Mouse (Mus musculus) layer of hippocampus, adult 11-12 months (tissue): ENCODE data around the gene Adssl1.

Source experiments
- DNase-seq: peaks from one replicate; pipeline ENCODE4 v3.0.0; 2022; ENCODE audit warnings: low spot score

Adssl1 gene

GRCm38 (mm10) chr12:112623742-112624141, 3.9 kb downstream of the Adssl1 start:
- DNase-seq: peak; percentile 66

GRCm38 (mm10) chr12:112625700-112626099, 5.9 kb downstream of the Adssl1 start:
- DNase-seq: no peak

GRCm38 (mm10) chr12:112626455-112626854, 6.6 kb downstream of the Adssl1 start:
- no peak for DNase-seq

- no peak for DNase-seq
Measured at GRCm38 (mm10) chr12:112627097-112627881, 7.4 kb downstream of the Adssl1 start.

- no peak for DNase-seq
Measured at GRCm38 (mm10) chr12:112628197-112628596, 8.4 kb downstream of the Adssl1 start.

DNA sequence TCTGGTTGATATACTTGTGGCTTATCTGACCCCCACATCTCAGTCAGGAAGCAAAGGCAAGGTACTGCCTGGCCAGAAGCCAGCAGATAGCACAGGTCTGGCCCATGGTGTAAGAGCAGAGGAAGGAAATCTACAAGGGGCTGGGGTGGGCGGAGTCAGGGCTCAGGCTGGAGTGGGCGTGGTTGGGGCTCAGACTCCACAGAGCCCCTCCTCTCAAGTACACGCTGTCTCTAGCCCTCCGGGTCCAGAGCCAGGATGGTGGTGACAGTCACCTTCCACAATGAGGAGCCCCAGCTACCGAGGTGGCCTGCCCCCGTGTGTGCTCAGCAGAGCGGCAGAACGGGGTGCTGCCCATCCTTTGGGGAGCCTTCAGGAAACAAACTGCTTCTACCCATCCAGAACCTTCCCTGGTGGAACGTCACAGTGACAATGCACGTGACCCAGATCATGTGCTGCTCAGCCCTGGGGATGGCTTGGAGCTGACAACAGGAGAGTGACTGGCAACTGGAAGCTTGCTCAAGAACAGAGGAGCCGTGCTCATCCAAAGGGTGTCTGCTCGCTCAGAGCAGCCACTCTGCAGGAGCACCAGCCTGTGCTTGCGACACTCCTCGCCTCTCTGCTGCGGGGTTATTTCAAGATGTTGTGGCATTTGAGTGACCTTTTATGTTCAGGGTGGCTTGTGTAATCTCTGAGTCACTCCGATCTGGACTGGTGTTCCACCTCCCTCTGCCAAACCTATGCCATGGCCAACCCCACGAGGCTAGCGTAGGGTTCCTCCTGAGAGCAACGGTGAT, 9.3 kb downstream of the Adssl1 start:
- peak; percentile 72 for DNase-seq

DNA sequence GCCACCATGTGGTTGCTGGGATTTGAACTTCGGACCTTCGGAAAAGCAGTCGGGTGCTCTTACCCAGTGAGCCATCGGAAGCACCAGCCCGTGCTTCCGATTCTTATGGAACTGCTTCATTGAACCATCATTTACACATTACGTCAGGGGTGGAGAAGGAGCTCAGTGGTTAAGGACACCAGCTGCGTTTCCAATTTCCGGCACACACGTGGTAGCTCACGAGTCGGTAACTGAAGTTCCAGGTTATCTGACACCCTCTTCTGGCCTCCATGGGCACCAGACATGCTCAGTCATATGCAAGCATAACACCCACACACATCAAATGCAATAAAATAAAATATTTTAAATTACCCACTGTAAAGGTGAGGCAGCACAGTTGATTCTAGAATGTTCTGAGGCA, 10.2 kb downstream of the Adssl1 start:
- DNase-seq: no peak

DNA sequence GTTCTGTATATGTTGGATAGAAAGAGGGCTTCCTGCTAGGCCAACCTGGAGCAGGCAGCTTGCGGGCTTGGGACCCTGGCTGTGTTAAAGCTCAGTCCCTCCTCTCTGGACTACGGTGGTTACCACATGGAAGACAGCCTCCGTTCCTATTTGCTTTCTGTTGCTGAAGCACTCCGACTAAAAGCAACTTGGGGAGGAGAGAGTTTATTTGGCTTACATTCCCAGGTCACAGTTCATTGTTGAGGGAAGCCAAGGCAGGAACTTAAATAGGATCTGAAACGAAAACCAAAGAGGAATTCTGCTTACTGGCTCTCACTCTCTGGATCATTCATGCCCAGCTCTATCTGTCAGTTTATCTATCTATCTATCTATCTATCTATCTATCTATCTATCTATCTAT, 11.0 kb downstream of the Adssl1 start:
- DNase-seq: no peak

- no peak for DNase-seq
Measured at GRCm38 (mm10) chr12:112631472-112631871, 11.6 kb downstream of the Adssl1 start.

DNA sequence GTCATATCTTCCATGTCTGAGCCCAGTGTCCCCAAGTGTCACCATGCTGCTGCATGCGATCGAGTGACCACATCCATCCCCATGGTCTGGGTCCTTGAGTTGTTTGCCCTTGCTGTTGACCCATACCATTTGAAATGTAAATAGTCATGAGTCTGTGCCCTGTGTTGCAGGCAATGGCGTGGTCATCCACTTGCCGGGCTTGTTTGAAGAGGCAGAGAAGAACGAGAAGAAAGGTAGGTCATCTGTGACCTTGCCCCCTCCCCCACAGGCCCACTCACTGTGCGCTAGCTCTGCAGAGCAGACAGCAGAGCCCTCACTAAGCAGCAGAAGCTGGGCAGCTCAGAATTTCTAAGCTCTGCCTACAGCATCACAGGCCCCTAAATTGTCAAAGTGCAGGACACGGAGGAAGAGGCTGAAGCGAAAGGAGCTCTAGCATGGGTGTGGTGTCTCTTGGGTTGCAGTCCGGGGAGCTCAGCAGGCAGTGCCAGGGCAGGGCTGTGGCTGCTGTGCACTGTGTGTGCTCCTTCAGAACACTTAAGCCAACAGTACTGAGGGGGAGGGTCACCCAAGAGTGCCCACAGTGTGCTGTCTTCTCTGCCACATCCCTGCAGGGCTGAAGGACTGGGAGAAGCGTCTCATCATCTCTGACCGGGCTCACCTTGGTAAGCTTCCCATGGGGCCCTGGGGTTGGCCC, 12.4 kb downstream of the Adssl1 start:
- DNase-seq: no peak

GRCm38 (mm10) chr12:112632907-112633306, 13.1 kb downstream of the Adssl1 start:
- no peak for DNase-seq

GRCm38 (mm10) chr12:112633686-112634085, 13.8 kb downstream of the Adssl1 start:
- DNase-seq: no peak

DNA sequence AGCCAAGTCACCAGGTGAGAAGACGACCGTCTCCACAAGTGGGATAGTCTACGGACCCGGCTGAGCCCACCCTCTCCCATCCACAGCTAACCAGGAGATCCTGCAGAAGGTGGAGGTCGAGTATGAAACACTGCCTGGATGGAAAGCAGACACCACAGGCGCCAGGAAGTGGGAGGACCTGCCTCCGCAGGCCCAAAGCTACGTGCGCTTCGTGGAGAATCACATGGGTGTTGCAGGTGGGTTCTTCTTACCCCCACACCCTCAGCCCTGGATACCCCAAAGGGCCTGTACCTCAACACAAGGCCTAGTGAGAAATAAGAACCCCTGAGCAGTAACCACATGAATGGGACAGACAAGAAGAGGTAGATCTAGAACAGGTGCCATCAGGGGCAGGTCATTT, 19.7 kb downstream of the Adssl1 start:
- DNase-seq: no peak

DNA sequence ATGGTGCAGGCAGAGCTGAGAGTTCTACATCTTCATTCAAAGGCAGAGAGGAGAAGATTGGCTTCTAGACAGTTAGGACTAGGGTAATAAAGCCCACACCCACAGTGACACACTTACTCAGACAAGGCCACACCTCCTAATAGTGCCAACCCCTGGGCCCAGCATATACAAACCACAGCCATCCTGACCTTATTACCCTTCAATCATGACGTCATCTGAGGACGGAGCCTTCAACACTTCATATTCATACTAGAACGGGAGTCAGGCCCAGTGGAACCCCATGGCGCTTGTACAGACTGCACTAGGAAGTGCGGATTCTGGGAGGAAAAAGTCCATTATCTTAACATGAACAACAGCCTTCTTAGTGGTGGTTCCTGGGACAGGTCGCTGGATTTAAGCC, 23.3 kb downstream of the Adssl1 start:
- no peak for DNase-seq

- peak; percentile 97 for DNase-seq
Measured at GRCm38 (mm10) chr12:112644180-112644854, 24.5 kb downstream of the Adssl1 start, which contains the start of gene Siva1. TSS of gene Siva1 (plus strand) at chr12:112644679.

GRCm38 (mm10) chr12:112644855-112645506, 25.1 kb downstream of the Adssl1 start:
- DNase-seq: no peak

DNA sequence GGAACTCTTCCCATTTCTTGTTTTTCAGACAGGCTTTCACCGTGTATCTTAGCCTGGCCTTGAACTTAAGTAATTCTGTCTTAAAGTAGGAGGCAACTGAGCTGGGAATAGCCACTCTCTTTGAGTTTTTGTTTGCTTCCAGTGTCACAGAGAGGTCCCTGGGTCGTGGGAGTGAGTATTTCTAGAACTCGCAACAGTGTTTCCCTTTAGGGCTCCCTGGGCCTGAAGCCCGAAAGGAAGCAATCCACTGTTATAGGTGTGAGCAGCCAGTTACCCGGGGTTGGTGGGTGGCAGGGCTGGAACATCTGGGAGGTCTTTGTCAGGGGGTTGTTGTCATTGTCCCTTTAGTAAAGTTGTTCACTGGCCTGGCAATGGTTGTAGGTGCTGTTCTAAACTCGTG, 26.3 kb downstream of the Adssl1 start:
- DNase-seq: no peak

GRCm38 (mm10) chr12:112648081-112648480, 28.2 kb downstream of the Adssl1 start:
- DNase-seq: no peak

GRCm38 (mm10) chr12:112651778-112652439, 32.1 kb downstream of the Adssl1 start:
- DNase-seq: no peak

DNA sequence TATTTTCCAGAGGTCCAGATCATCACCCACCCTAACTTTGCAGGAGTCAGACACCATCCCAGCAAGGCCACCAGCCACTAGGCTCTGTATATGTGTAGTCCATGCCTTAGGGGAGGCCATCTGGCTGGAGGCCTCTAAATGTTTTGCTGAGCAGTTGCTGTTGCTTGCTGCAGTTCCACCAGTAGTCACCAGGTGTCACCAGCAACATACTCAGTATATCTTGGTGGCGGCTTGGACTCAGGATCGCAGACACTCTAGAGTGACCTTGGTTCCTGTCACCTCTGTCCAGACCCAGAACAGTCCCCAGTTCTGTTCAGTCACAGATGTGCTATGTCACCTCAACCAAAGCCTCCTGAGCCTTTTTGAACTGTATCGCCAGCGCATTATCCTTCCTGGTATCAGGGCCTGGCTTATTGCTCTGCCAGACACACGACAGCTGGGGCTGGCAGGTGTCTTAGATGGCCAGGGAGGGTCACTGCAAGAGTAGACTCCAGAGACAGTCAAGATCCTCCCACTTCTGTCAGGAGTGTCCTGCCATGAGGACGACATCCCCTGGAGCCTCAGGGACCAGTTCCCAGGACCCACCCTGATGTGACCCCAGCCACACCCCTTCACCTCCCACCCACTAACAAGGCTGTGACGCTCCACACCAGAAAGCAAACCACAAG, 33.4 kb downstream of the Adssl1 start:
- DNase-seq: peak; percentile 90
